ENCODE assay signal across 8 mouse cellular contexts in genomic region chr13:83724995-83725394, GRCm38 (mm10).
DNase-seq lines count a peak whose midpoint lies in the region; ATAC-seq and TF ChIP-seq lines count a peak whose summit lies in the region.

No protein-coding gene starts in this region.

- H3K9me3 ChIP-seq in forebrain, embryonic 14.5 days (replicated peaks; ENCODE audit: control insufficient read depth, low read length): no peaks in the 10 kb centered on the region
- H3K9me3 ChIP-seq in midbrain, embryonic 13.5 days: no peaks in the 10 kb centered on the region

- WGBS in forebrain, embryonic 14.5 days: 1% methylated on average over 11 of the region's 11 CpGs
- WGBS in midbrain, embryonic 13.5 days: under 1% methylated on average over 11 of the region's 11 CpGs

- ATAC-seq in CD4-positive, CD25-positive, alpha-beta regulatory T cell, adult 4 months: peak; percentile 36
- peak; percentile 24 for ATAC-seq in forebrain, embryonic 14.5 days
- ATAC-seq in midbrain, embryonic 13.5 days: peak; percentile 38

- peak overlapping the region; percentile 100 for H3K27ac ChIP-seq in forebrain, embryonic 14.5 days (ENCODE audit: low read depth, low read length)
- peak overlapping the region; percentile 100 for H3K27ac ChIP-seq in midbrain, embryonic 13.5 days
- H3K27ac ChIP-seq in testis, adult 2 months (ENCODE audit: control insufficient read depth, insufficient read depth, low read depth, low read length): no peak overlapping the region

- H3K36me3 ChIP-seq in forebrain, embryonic 14.5 days (ENCODE audit: control insufficient read depth, insufficient read depth, low read length): peaks cover 14% of the 10 kb centered on the region
- H3K36me3 ChIP-seq in midbrain, embryonic 13.5 days: no peaks in the 10 kb centered on the region
- no peaks in the 10 kb centered on the region for H3K36me3 ChIP-seq in testis, adult 2 months (ENCODE audit: control insufficient read depth, insufficient read depth, low read length)

- no peaks in the 10 kb centered on the region for H3K27me3 ChIP-seq in forebrain, embryonic 14.5 days (replicated peaks; ENCODE audit: control insufficient read depth, insufficient read depth, low read length)
- H3K27me3 ChIP-seq in midbrain, embryonic 13.5 days: peaks cover 10% of the 10 kb centered on the region; the same call in 1 of the 2 replicates
- H3K27me3 ChIP-seq in testis, adult 2 months (ENCODE audit: control insufficient read depth, insufficient read depth, low read length): peaks cover 14% of the 10 kb centered on the region

- H3K4me3 ChIP-seq in forebrain, embryonic 14.5 days (ENCODE audit: low read depth, low read length): peak overlapping the region; percentile 78
- H3K4me3 ChIP-seq in midbrain, embryonic 13.5 days (replicated peaks): peak overlapping the region; percentile 76
- no peak overlapping the region for H3K4me3 ChIP-seq in testis, adult 2 months (ENCODE audit: control insufficient read depth, low read depth, low read length)

- DNase-seq in adrenal gland, adult 2 months: peak; percentile 46
- no peak for DNase-seq in adrenal gland, postnatal 4 days (ENCODE audit: low spot score in 2 of 2)
- peak; percentile 86 for DNase-seq in cerebellum, adult 11-12 months
- peak; percentile 95 for DNase-seq in forebrain, embryonic 14.5 days (ENCODE audit: low spot score)
- DNase-seq in layer of hippocampus, postnatal 10 days (ENCODE audit: low spot score in 2 of 2): peak; percentile 89 to 92

- no peaks in the 10 kb centered on the region for H3K4me1 ChIP-seq in forebrain, embryonic 14.5 days (ENCODE audit: control insufficient read depth, insufficient read depth, low read length)
- peaks cover 6% of the 10 kb centered on the region; the same call in 1 of the 2 replicates for H3K4me1 ChIP-seq in midbrain, embryonic 13.5 days (replicated peaks)
- peaks cover 10% of the 10 kb centered on the region for H3K4me1 ChIP-seq in testis, adult 2 months (ENCODE audit: control insufficient read depth, insufficient read depth, low read length)

- no peak for TF ChIP-seq POLR2A in testis, adult 2 months (IDR thresholded peaks at IDR 0.05; ENCODE audit: control insufficient read depth, low read depth, low read length)

- H3K4me2 ChIP-seq in forebrain, embryonic 14.5 days (ENCODE audit: low read length): peak overlapping the region; percentile 86
- peak overlapping the region; percentile 74 for H3K4me2 ChIP-seq in midbrain, embryonic 13.5 days (replicated peaks)

- peak overlapping the region; percentile 100 for H3K9ac ChIP-seq in forebrain, embryonic 14.5 days (ENCODE audit: low read length)
- H3K9ac ChIP-seq in midbrain, embryonic 13.5 days (replicated peaks): peak overlapping the region; percentile 100

- TF ChIP-seq CTCF in testis, adult 2 months (IDR thresholded peaks at IDR 0.05; ENCODE audit: control insufficient read depth, insufficient read depth, insufficient replicate concordance, low read depth, low read length): peak; percentile 82; the same call in 1 of the 2 replicates

Comparison
In these comparisons a context has a peak if more than half of its experiments do, and no peak if none do; other contexts are left out.
1. DNase-seq: peak in adrenal gland, adult 2 months (single experiment), cerebellum, adult 11-12 months (single experiment), forebrain, embryonic 14.5 days (single experiment) and layer of hippocampus, postnatal 10 days (2 of 2); none in adrenal gland, postnatal 4 days (0 of 2).
2. Peak in every context shown above with its lines, with median percentiles within 50 percentile points of each other: ATAC-seq.